Mouse (Mus musculus) embryonic facial prominence, embryonic 10.5 days (tissue): Measurements from ENCODE around the gene Uqcc1. TPM values are rescaled to one million over a fixed set of nuclear protein-coding genes. Genes with fewer than 3 reads are reported as not detected.
A peak's percentile ranks its signal among the peaks of the same experiment; 100 is the strongest.

Experiments
- DNase-seq: peaks from one replicate; pipeline ENCODE4 v3.0.0-alpha.2; 2017; ENCODE audit warnings: low spot score
- H3K27ac ChIP-seq: fragments of 300-500 bp; sonication (generic); replicated peaks from 2 replicates; pipeline ENCODE4 v1.5.1; 2016; ENCODE audit warnings: mild to moderate bottlenecking
- H3K27me3 ChIP-seq: fragments of 300-500 bp; sonication (generic); replicated peaks from 2 replicates; pipeline ENCODE4 v1.6.1; 2016; ENCODE audit warnings: low read depth, mild to moderate bottlenecking; ENCODE audit not compliant: poor library complexity, severe bottlenecking
- H3K36me3 ChIP-seq: fragments of 300-500 bp; sonication (generic); replicated peaks from 2 replicates; pipeline ENCODE4 v1.6.1; 2016; ENCODE audit warnings: mild to moderate bottlenecking, moderate library complexity
- H3K4me1 ChIP-seq: fragments of 300-500 bp; sonication (generic); 2 replicates; pipeline ENCODE4 v1.6.1; 2016
- H3K4me3 ChIP-seq: fragments of 300-500 bp; sonication (generic); 2 replicates; pipeline ENCODE4 v1.5.1; 2016; ENCODE audit warnings: mild to moderate bottlenecking, moderate library complexity
- H3K9me3 ChIP-seq: fragments of 300-500 bp; sonication (generic); 2 replicates; pipeline ENCODE4 v1.6.1; 2016; ENCODE audit warnings: mild to moderate bottlenecking
- WGBS: fragments of 180-500 bp; shearing (Covaris S2); methylation state at CpG from one replicate; pipeline ENCODE4 v1.1.7; 2016; 5-methylcytosine and 5-hydroxymethylcytosine counted together
- polyA plus RNA-seq: library from polyadenylated mRNA; unstranded; fragments of >200 nt; fragmentation: Nextera tagmentation; extraction: Ambion mirVana; gene quantifications from 2 replicates; pipeline ENCODE4 v1.2.1, GENCODE M21; 2016

Gene Uqcc1
- polyA plus RNA-seq, 1 experiment from 2014 or later: 74.2 TPM

GRCm38 (mm10) chr2:155872486-155872885, 57.6 kb downstream of the Uqcc1 start:
- H3K4me3 ChIP-seq: no peak overlapping the region
- no peaks in the 10 kb centered on the region for H3K9me3 ChIP-seq
- no peak overlapping the region for H3K27ac ChIP-seq
- DNase-seq: no peak
- 0 out of 2 replicates have a peak, but pooled peaks cover 4% of the 10 kb centered on the region for H3K4me1 ChIP-seq
- H3K36me3 ChIP-seq: peaks cover 65% of the 10 kb centered on the region
- WGBS: 80% methylated on average over 8 of the region's 8 CpGs
- H3K27me3 ChIP-seq: no peaks in the 10 kb centered on the region

GRCm38 (mm10) chr2:155869772-155870171, 60.3 kb downstream of the Uqcc1 start:
- no peak for DNase-seq
- H3K4me3 ChIP-seq: no peak overlapping the region
- H3K4me1 ChIP-seq: 0 out of 2 replicates have a peak, but pooled peaks cover 4% of the 10 kb centered on the region
- no peaks in the 10 kb centered on the region for H3K9me3 ChIP-seq
- no peaks in the 10 kb centered on the region for H3K27me3 ChIP-seq
- H3K27ac ChIP-seq: no peak overlapping the region
- WGBS: 80% methylated on average over 5 of the region's 5 CpGs
- peaks cover 46% of the 10 kb centered on the region for H3K36me3 ChIP-seq

GRCm38 (mm10) chr2:155868320-155868719, 61.8 kb downstream of the Uqcc1 start:
- H3K9me3 ChIP-seq: no peaks in the 10 kb centered on the region
- WGBS: 95% methylated on average over 8 of the region's 8 CpGs

GRCm38 (mm10) chr2:155863301-155863867, 66.7 kb downstream of the Uqcc1 start:
- DNase-seq: no peak
- H3K27ac ChIP-seq: no peak overlapping the region
- WGBS: 71% methylated on average over 11 of the region's 11 CpGs

More at GRCm38 (mm10) chr2:155868320-155868719, 61.8 kb downstream of the Uqcc1 start:
- H3K36me3 ChIP-seq: peaks cover 37% of the 10 kb centered on the region
- no peak overlapping the region for H3K4me3 ChIP-seq
- peaks cover 8% of the 10 kb centered on the region for H3K4me1 ChIP-seq
- DNase-seq: no peak
- no peaks in the 10 kb centered on the region for H3K27me3 ChIP-seq
- H3K27ac ChIP-seq: no peak overlapping the region

GRCm38 (mm10) chr2:155862573-155863300, 67.4 kb downstream of the Uqcc1 start:
- H3K36me3 ChIP-seq: peaks cover 36% of the 10 kb centered on the region
- no peak for DNase-seq
- no peak overlapping the region for H3K27ac ChIP-seq
- no peaks in the 10 kb centered on the region for H3K9me3 ChIP-seq
- H3K4me3 ChIP-seq: no peak overlapping the region
- H3K4me1 ChIP-seq: peaks cover 9% of the 10 kb centered on the region
- WGBS: 84% methylated on average over 13 of the region's 13 CpGs
- H3K27me3 ChIP-seq: no peaks in the 10 kb centered on the region

More at GRCm38 (mm10) chr2:155863301-155863867, 66.7 kb downstream of the Uqcc1 start:
- Histone ChIP-seq H3K4me1 (peaks cover 9% of the 10 kb centered on the region), H3K36me3 (peaks cover 37% of the 10 kb centered on the region), H3K9me3 (no peaks in the 10 kb centered on the region), H3K4me3 (no peak overlapping the region), H3K27me3 (no peaks in the 10 kb centered on the region)

GRCm38 (mm10) chr2:155861581-155861980, 68.5 kb downstream of the Uqcc1 start:
- no peak for DNase-seq
- no peak overlapping the region for H3K4me3 ChIP-seq
- peaks cover 9% of the 10 kb centered on the region for H3K4me1 ChIP-seq
- H3K27me3 ChIP-seq: no peaks in the 10 kb centered on the region
- H3K27ac ChIP-seq: no peak overlapping the region
- WGBS: 91% methylated on average over 6 of the region's 6 CpGs
- no peaks in the 10 kb centered on the region for H3K9me3 ChIP-seq
- peaks cover 37% of the 10 kb centered on the region for H3K36me3 ChIP-seq

GRCm38 (mm10) chr2:155860102-155860501, 70.0 kb downstream of the Uqcc1 start:
- WGBS: 85% methylated on average over 7 of the region's 7 CpGs
- Histone ChIP-seq H3K36me3 (peaks cover 50% of the 10 kb centered on the region), H3K27me3 (no peaks in the 10 kb centered on the region), H3K9me3 (no peaks in the 10 kb centered on the region), H3K4me1 (peaks cover 9% of the 10 kb centered on the region), H3K4me3 (no peak overlapping the region), H3K27ac (no peak overlapping the region)
- DNase-seq: no peak

GRCm38 (mm10) chr2:155852536-155852935, 77.6 kb downstream of the Uqcc1 start:
- H3K9me3 ChIP-seq: no peaks in the 10 kb centered on the region
- H3K27me3 ChIP-seq: no peaks in the 10 kb centered on the region
- no peak overlapping the region for H3K4me3 ChIP-seq
- DNase-seq: no peak
- WGBS: 88% methylated on average over 5 of the region's 5 CpGs
- H3K36me3 ChIP-seq: peaks cover 90% of the 10 kb centered on the region
- H3K27ac ChIP-seq: no peak overlapping the region
- H3K4me1 ChIP-seq: no peaks in the 10 kb centered on the region

- H3K27me3 ChIP-seq: no peaks in the 10 kb centered on the region
- no peak overlapping the region for H3K27ac ChIP-seq
- DNase-seq: no peak
- WGBS: 84% methylated on average over 7 of the region's 7 CpGs
- H3K9me3 ChIP-seq: no peaks in the 10 kb centered on the region
- H3K4me3 ChIP-seq: no peak overlapping the region
- H3K4me1 ChIP-seq: no peaks in the 10 kb centered on the region
- peaks cover 91% of the 10 kb centered on the region for H3K36me3 ChIP-seq
These were observed 80.0 kb downstream of the Uqcc1 start for GRCm38 (mm10) chr2:155850120-155850519.

GRCm38 (mm10) chr2:155849464-155849863, 80.6 kb downstream of the Uqcc1 start:
- WGBS: 68% methylated on average over 7 of the region's 7 CpGs
- H3K27ac ChIP-seq: no peak overlapping the region
- no peaks in the 10 kb centered on the region for H3K27me3 ChIP-seq
- no peaks in the 10 kb centered on the region for H3K9me3 ChIP-seq
- no peak overlapping the region for H3K4me3 ChIP-seq
- peaks cover 92% of the 10 kb centered on the region for H3K36me3 ChIP-seq
- DNase-seq: no peak
- H3K4me1 ChIP-seq: no peaks in the 10 kb centered on the region

GRCm38 (mm10) chr2:155848291-155848690, 81.8 kb downstream of the Uqcc1 start:
- H3K36me3 ChIP-seq: peaks cover 83% of the 10 kb centered on the region

GRCm38 (mm10) chr2:155846930-155847329, 83.2 kb downstream of the Uqcc1 start:
- no peaks in the 10 kb centered on the region for H3K27me3 ChIP-seq
- H3K36me3 ChIP-seq: peaks cover 69% of the 10 kb centered on the region
- no peaks in the 10 kb centered on the region for H3K9me3 ChIP-seq
- DNase-seq: no peak
- H3K4me1 ChIP-seq: no peaks in the 10 kb centered on the region
- H3K27ac ChIP-seq: no peak overlapping the region
- WGBS: 87% methylated on average over 8 of the region's 8 CpGs
- no peak overlapping the region for H3K4me3 ChIP-seq

More at GRCm38 (mm10) chr2:155848291-155848690, 81.8 kb downstream of the Uqcc1 start:
- 40% methylated on average over 6 of the region's 6 CpGs for WGBS
- Histone ChIP-seq H3K4me1 (no peaks in the 10 kb centered on the region), H3K4me3 (no peak overlapping the region), H3K9me3 (no peaks in the 10 kb centered on the region), H3K27ac (no peak overlapping the region), H3K27me3 (no peaks in the 10 kb centered on the region)
- peak; percentile 82 for DNase-seq

- H3K9me3 ChIP-seq: no peaks in the 10 kb centered on the region
- H3K27ac ChIP-seq: no peak overlapping the region
- no peaks in the 10 kb centered on the region for H3K4me1 ChIP-seq
- no peak for DNase-seq
- no peak overlapping the region for H3K4me3 ChIP-seq
- no peaks in the 10 kb centered on the region for H3K36me3 ChIP-seq
- H3K27me3 ChIP-seq: peaks cover 14% of the 10 kb centered on the region; the same call in 1 of the 2 replicates
- WGBS: 88% methylated on average over 4 of the region's 4 CpGs
These were observed 91.1 kb downstream of the Uqcc1 start for GRCm38 (mm10) chr2:155838961-155839360.
